Mouse (Mus musculus) forebrain, postnatal 0 days (tissue): ENCODE measurements around the gene Ehmt1. TPM values are rescaled to one million over a fixed set of nuclear protein-coding genes. Genes with fewer than 3 reads are reported as not detected.

Experiments
- ATAC-seq: fragments of 200-750 bp; cut with Nextera tagmentation; 2 replicates; pipeline ENCODE4 v1.8.0; 2017; ENCODE audit warnings: mild to moderate bottlenecking, moderate library complexity
- DNase-seq: peaks from one replicate; pipeline ENCODE4 v3.0.0-alpha.2; 2015
- H3K27ac ChIP-seq: fragments of 300-500 bp; sonication (generic); 2 replicates; pipeline ENCODE4 v1.5.1; 2014; ENCODE audit warnings: low read depth, mild to moderate bottlenecking, antibody characterized with exemption, low read length, moderate library complexity, mixed read lengths
- H3K27me3 ChIP-seq: fragments of 300-500 bp; sonication (generic); 2 replicates; pipeline ENCODE4 v1.6.1; 2014; ENCODE audit warnings: mild to moderate bottlenecking, low read length, mixed read lengths; ENCODE audit not compliant: insufficient read depth
- H3K36me3 ChIP-seq: fragments of 300-500 bp; sonication (generic); 2 replicates; pipeline ENCODE4 v1.6.1; 2014; ENCODE audit warnings: mild to moderate bottlenecking, moderate library complexity; ENCODE audit not compliant: insufficient read depth
- H3K4me1 ChIP-seq: fragments of 300-500 bp; sonication (generic); 2 replicates; pipeline ENCODE4 v1.6.1; 2014; ENCODE audit warnings: antibody characterized with exemption; ENCODE audit not compliant: insufficient read depth
- H3K4me2 ChIP-seq: fragments of 300-500 bp; sonication (generic); 2 replicates; pipeline ENCODE4 v1.6.1; 2014; ENCODE audit warnings: low read depth, mild to moderate bottlenecking, moderate library complexity
- H3K4me3 ChIP-seq: fragments of 300-500 bp; sonication (generic); 2 replicates; pipeline ENCODE4 v1.5.1; 2014; ENCODE audit warnings: low read depth, low read length, mixed read lengths
- H3K9ac ChIP-seq: fragments of 300-500 bp; sonication (generic); 2 replicates; pipeline ENCODE4 v1.6.1; 2014; ENCODE audit warnings: mild to moderate bottlenecking
- H3K9me3 ChIP-seq: fragments of 300-500 bp; sonication (generic); 2 replicates; pipeline ENCODE4 v1.6.1; 2016; ENCODE audit warnings: low read length
- CTCF ChIP-seq: sonication (generic); IDR thresholded peaks from 2 replicates; pipeline ENCODE4 v1.5.1; 2016; ENCODE audit warnings: antibody characterized with exemption, control low read depth, low read depth
- WGBS: fragments of 180-500 bp; shearing (Covaris S2); extraction: QIAGEN DNeasy Blood & Tissue Kit; methylation state at CpG from one replicate; pipeline ENCODE4 v1.1.7; 2014; 5-methylcytosine and 5-hydroxymethylcytosine counted together
- polyA plus RNA-seq: library from polyadenylated mRNA; unstranded; fragments of >200 nt; fragmentation: Nextera tagmentation; extraction: Ambion mirVana; gene quantifications from 2 replicates; pipeline ENCODE4 v1.2.1, GENCODE M21; 2015
- total RNA-seq: library from RNA; depleted of rRNA; stranded (reverse); fragments of >200 nt; gene quantifications from 2 replicates; pipeline ENCODE4 v1.2.3, GENCODE M21; 2014

Gene Ehmt1
- total and polyA plus RNA-seq, 2 experiments from 2014 or later: 72.1 to 89.4 TPM

DNA sequence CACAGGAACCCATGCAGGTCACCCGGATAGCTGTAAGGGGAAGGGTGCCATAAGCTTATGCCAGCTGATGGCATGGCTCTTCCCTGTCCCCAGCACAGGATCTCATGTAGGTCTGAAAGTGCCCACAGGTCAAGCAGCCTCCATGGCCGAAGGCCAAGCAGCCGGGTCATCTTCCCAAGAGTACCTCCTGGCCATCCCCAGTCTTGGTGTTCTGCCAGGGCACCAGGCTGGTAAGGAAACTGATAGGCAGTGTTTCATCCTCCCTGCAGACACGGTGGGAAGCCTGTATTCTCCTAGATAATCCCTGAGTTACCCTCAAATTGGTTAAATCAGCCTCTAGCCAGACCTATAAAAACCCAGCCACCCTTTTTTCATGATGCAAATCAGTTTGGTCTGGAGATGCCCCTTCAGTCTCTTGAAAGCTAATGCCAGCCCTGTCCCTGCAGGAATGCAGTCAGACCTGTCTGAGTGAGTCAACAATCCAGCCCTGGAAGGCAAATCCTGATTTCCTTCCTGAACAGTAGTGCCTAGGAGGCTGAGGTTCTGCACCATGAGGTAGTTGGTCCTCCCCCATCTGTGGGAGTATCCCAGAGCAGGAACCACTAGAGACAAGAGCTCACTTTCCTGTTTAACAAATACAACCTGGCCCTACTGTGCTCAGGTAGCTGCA lies 8.5 kb upstream of the Ehmt1 start:
- Histone ChIP-seq H3K4me3 (no peak overlapping the region), H3K27ac (no peak overlapping the region), H3K27me3 (no peaks in the 10 kb centered on the region), H3K9ac (no peak overlapping the region), H3K9me3 (no peaks in the 10 kb centered on the region), H3K4me2 (no peak overlapping the region), H3K36me3 (peaks cover 6% of the 10 kb centered on the region; the same call in 1 of the 2 replicates), H3K4me1 (no peaks in the 10 kb centered on the region)
- no peak for TF ChIP-seq CTCF
- WGBS: 69% methylated on average over 4 of the region's 4 CpGs
- DNase-seq (no peak), ATAC-seq (no peak)

DNA sequence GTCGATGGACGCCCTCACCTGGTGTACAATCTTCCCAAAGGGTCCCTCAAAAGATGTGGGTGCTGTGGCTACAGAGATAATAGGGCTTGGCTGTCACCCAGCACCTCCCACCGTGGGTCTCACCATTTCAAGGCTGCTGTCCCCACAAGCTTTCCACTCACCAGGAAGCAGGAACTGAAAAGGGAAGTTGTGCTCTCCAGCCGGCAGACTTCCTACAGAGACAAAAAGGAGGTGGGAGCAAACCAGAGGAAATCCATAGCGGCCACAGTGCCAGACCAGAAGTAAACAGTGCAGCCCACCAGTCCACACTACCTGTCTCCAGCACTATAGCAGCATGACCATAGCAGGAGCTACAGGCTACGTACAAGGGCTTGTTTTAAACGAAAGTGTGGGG lies 7.5 kb upstream of the Ehmt1 start:
- Histone ChIP-seq H3K9me3 (no peaks in the 10 kb centered on the region), H3K4me1 (no peaks in the 10 kb centered on the region), H3K4me3 (no peak overlapping the region), H3K36me3 (peaks cover 6% of the 10 kb centered on the region; the same call in 1 of the 2 replicates), H3K27ac (no peak overlapping the region), H3K9ac (no peak overlapping the region), H3K27me3 (no peaks in the 10 kb centered on the region), H3K4me2 (no peak overlapping the region)
- DNase-seq: no peak
- no peak for TF ChIP-seq CTCF
- 74% methylated on average over 7 of the region's 7 CpGs for WGBS
- ATAC-seq: no peak

DNA sequence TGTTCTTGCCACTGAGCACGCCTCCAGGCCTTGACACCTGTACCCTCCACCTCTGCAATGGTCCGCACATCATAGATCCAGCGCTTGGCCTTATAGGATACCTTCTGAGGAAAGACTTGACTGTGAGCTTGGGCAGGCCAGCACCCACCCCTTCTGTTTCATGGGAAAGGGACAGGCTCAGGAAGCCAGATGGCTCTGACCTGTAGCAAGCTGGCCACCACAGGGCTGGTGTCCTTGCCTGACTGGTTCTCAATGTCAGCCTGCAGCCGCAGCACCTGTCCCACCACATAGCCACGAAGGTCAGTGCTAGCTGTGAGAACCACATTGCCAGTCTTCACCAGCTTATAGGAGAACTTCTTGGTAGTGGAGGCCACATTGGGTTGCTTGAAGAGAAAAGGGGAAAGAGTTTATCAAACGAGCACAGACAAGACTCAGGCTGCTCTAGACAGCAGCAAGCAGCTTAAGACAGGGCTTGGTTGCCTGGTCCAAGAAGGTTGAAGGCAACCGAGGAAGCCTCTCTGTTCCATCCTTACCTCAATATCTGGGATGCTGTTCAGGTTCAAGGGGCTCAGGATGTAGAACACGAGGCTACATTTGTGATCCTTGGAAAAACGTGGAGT lies 7.0 kb upstream of the Ehmt1 start:
- H3K9ac ChIP-seq: no peak overlapping the region
- no peak for TF ChIP-seq CTCF
- WGBS: 83% methylated on average over 9 of the region's 9 CpGs
- no peak overlapping the region for H3K4me3 ChIP-seq
- no peak for DNase-seq
- no peak overlapping the region for H3K4me2 ChIP-seq
- no peaks in the 10 kb centered on the region for H3K4me1 ChIP-seq
- no peaks in the 10 kb centered on the region for H3K27me3 ChIP-seq
- H3K27ac ChIP-seq: no peak overlapping the region
- no peaks in the 10 kb centered on the region for H3K9me3 ChIP-seq
- H3K36me3 ChIP-seq: peaks cover 6% of the 10 kb centered on the region; the same call in 1 of the 2 replicates
- no peak for ATAC-seq

DNA sequence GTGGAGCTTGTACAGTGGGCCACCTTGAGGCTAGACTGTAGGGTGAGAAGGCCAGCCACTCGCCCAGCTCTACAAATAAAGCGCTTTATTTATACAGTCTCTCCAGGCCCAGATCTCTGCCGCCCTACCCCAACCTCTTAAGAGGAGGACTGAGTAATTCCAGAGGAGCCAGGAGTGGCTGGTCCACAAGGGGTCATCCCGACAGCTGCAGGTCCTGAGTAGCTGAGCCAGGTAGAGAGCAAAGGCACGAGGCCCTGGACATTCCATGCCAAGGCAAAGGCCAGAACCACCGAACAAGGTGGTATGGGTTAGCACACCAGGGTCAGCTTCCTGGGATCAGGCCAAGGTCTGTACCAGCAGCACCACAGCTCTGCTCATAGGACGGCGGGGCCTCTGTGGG lies 5.9 kb upstream of the Ehmt1 start:
- H3K36me3 ChIP-seq: peaks cover 6% of the 10 kb centered on the region; the same call in 1 of the 2 replicates
- no peak for TF ChIP-seq CTCF
- H3K4me2 ChIP-seq: no peak overlapping the region
- no peaks in the 10 kb centered on the region for H3K27me3 ChIP-seq
- WGBS: 90% methylated on average over 8 of the region's 8 CpGs
- no peak overlapping the region for H3K9ac ChIP-seq
- no peaks in the 10 kb centered on the region for H3K9me3 ChIP-seq
- no peak overlapping the region for H3K27ac ChIP-seq
- no peaks in the 10 kb centered on the region for H3K4me1 ChIP-seq
- no peak overlapping the region for H3K4me3 ChIP-seq
- DNase-seq: no peak
- no peak for ATAC-seq

DNA sequence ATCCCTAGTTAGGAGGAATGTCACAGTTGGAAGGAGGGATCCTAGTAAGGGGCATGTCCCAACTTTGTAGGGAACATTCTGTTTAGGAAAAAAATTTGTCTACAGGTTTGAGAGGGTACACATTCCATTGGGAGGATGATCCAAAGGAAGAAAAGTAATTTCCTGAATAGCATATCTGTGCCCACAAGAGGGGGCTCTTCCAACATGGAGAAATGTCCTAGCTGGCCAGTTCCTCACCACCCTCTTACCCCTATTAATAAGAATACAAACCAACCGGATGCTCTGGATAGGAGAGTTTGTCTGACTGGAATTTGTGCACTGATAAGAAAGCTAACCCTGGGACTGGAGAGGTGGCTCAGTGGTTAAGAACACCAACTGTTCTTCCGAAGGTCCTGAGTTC lies 4.1 kb upstream of the Ehmt1 start:
- 55% methylated on average over 2 of the region's 2 CpGs for WGBS
- H3K9me3 ChIP-seq: no peaks in the 10 kb centered on the region
- H3K4me1 ChIP-seq: 0 out of 2 replicates have a peak, but pooled peaks cover 2% of the 10 kb centered on the region
- no peak overlapping the region for H3K4me2 ChIP-seq
- DNase-seq (no peak), ATAC-seq (no peak)
- peaks cover 6% of the 10 kb centered on the region; the same call in 1 of the 2 replicates for H3K36me3 ChIP-seq
- H3K27me3 ChIP-seq: no peaks in the 10 kb centered on the region
- TF ChIP-seq CTCF: peak; percentile 55
- no peak overlapping the region for H3K27ac ChIP-seq
- no peak overlapping the region for H3K4me3 ChIP-seq
- H3K9ac ChIP-seq: no peak overlapping the region

DNA sequence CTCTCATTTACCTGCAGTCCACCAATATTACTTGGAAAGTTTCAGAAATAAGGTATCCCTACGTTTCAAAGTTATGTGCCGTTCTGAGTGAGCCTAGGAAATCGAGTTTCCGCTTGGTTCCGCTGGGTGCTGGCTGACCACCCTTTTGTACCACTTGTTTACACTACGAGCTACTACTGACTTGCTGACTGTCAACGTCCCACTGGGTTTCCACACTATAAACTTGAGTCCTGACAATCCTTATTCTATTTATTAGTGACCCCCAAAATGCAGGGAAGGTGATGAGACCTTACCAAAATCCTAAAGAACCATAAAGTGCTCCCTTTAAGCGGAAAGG lies 393 bp upstream of the Ehmt1 start:
- Histone ChIP-seq H3K9ac (peak overlapping the region; percentile 96), H3K4me3 (peak overlapping the region; percentile 98), H3K36me3 (no peaks in the 10 kb centered on the region), H3K27ac (peak overlapping the region; percentile 96), H3K4me2 (peak overlapping the region; percentile 68), H3K4me1 (peaks cover 13% of the 10 kb centered on the region), H3K9me3 (no peaks in the 10 kb centered on the region), H3K27me3 (no peaks in the 10 kb centered on the region)
- DNase-seq: no peak
- peak; percentile 36 for ATAC-seq
- TF ChIP-seq CTCF: no peak
- WGBS: 10% methylated on average over 8 of the region's 8 CpGs

DNA sequence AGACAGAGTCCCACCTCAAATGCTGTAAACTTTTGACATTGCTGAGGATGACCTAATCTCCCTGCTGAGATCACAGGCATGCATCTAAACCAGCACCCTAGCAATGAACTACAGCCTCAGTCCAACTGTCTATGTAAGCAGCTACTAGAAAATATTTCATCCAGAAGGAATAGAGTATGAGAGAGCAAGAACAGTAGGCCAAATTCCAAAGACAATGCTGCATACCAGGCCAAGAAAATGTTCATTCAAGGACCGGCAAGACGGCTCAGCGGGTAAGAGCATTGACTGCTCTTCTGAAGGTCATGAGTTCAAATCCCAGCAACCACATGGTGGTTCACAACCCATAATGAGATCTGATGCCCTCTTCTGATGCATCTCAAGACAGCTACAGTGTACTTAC lies 4.7 kb downstream of the Ehmt1 start:
- Histone ChIP-seq H3K9me3 (no peaks in the 10 kb centered on the region), H3K27ac (no peak overlapping the region), H3K4me3 (no peak overlapping the region), H3K36me3 (0 out of 2 replicates have a peak, but pooled peaks cover 4% of the 10 kb centered on the region), H3K9ac (no peak overlapping the region), H3K4me2 (no peak overlapping the region), H3K27me3 (no peaks in the 10 kb centered on the region), H3K4me1 (peaks cover 11% of the 10 kb centered on the region)
- ATAC-seq (no peak), DNase-seq (no peak)
- WGBS: 81% methylated on average over 3 of the region's 3 CpGs
- no peak for TF ChIP-seq CTCF
